Mouse (Mus musculus): ENCODE measurements around the gene Nmu. TPM values are rescaled to one million over a fixed set of nuclear protein-coding genes. Genes with fewer than 3 reads are reported as not detected.

The Nmu gene
- total and polyA plus RNA-seq, 3 experiments, result not detected

- no peak overlapping the region for H3K27ac ChIP-seq (ENCODE audit: insufficient read depth, low read depth)
- DNase-seq (ENCODE audit: extremely low read depth), result no peak
- H3K9me3 ChIP-seq (replicated peaks; ENCODE audit: low read length), result no peaks in the 10 kb centered on the region
- no peak overlapping the region for H3K9ac ChIP-seq (ENCODE audit: insufficient read depth, low read depth)
- H3K4me3 ChIP-seq (replicated peaks in 1 of 3; ENCODE audit: low read depth in 2 of 3, low read length in 2 of 3, poor library complexity in 1 of 3), result no peak overlapping the region
- in situ Hi-C loops (cut with MboI; ENCODE audit: low pct_ligation_motif_present, low pct_unique_long_range_greater_than_20kb, low sequenced_read_pairs) (no loop called here), dilution Hi-C loops (cut with MboI; ENCODE audit: extremely low pct_ligation_motif_present, extremely low pct_unique_long_range_greater_than_20kb, low sequenced_read_pairs) (no loop called here)
- H3K79me2 ChIP-seq (replicated peaks; ENCODE audit: control insufficient read depth, extremely low read depth, insufficient read depth, poor library complexity, severe bottlenecking), result 0 out of 2 replicates have a peak, but pooled peaks cover 6% of the 10 kb centered on the region
- TF ChIP-seq RCOR1 (conservative IDR thresholded peaks at IDR 0.05; ENCODE audit: low read depth, low read length) (no peak), MAX (IDR thresholded peaks at IDR 0.05; ENCODE audit: low read length) (no peak), IRF4 (IDR thresholded peaks at IDR 0.05; ENCODE audit: low read depth, low read length) (no peak), BHLHE40 (IDR thresholded peaks at IDR 0.05; ENCODE audit: low read depth, low read length) (no peak), UBTF (IDR thresholded peaks at IDR 0.05; ENCODE audit: low read depth, low read length) (no peak), CHD1 (IDR thresholded peaks at IDR 0.05; ENCODE audit: low read depth, low read length) (no peak), ETS1 (conservative IDR thresholded peaks at IDR 0.05; ENCODE audit: low read depth, low read length) (no peak), E2F4 (IDR thresholded peaks at IDR 0.05; ENCODE audit: insufficient replicate concordance, low read depth, low read length) (no peak)
- peaks cover 0 to 24% of the 10 kb centered on the region in 2 experiments for H3K36me3 ChIP-seq (replicated peaks in 1 of 2; ENCODE audit: control insufficient read depth in 1 of 2, insufficient read depth in 1 of 2, low read length in 1 of 2)
- no peak overlapping the region for H3K4me2 ChIP-seq (ENCODE audit: insufficient read depth, low read depth, poor library complexity, severe bottlenecking)
- H3K27me3 ChIP-seq (replicated peaks), result no peaks in the 10 kb centered on the region
- peaks cover 0 to 11% of the 10 kb centered on the region in 2 experiments; a peak in 2 of 4 replicates for H3K4me1 ChIP-seq (ENCODE audit: control insufficient read depth in 1 of 2, insufficient read depth in 2 of 2)
Observed at GRCm38 (mm10) chr5:76283890-76284289, 79.7 kb downstream of the Nmu start.

Other genes with a start within 250 kb of the Nmu start
- 8.6 and 10.4 TPM in 2 replicates for gene Srd5a3, start 223.5 kb downstream of the Nmu start, total RNA-seq (2012; rRNA removed)
- 15.2 and 18.8 TPM in 2 replicates for gene Srd5a3, start 223.5 kb downstream of the Nmu start, total RNA-seq (2014; rRNA removed)
- gene Srd5a3, start 223.5 kb downstream of the Nmu start, polyA plus RNA-seq (2012; ENCODE audit: insufficient read length, low read depth), result 14.7 and 19.9 TPM in 2 replicates
- 64.2 and 70.8 TPM in 2 replicates for gene Tmem165, start 179.9 kb downstream of the Nmu start, total RNA-seq (2012; rRNA removed)
- 144 and 161 TPM in 2 replicates for gene Tmem165, start 179.9 kb downstream of the Nmu start, total RNA-seq (2014; rRNA removed)
- 96.0 and 96.2 TPM in 2 replicates for gene Tmem165, start 179.9 kb downstream of the Nmu start, polyA plus RNA-seq (2012; ENCODE audit: insufficient read length, low read depth)
- 3.2 and 3.4 TPM in 2 replicates for gene Clock, start 59.0 kb downstream of the Nmu start, total RNA-seq (2012; rRNA removed)
- 4.5 and 5.6 TPM in 2 replicates for gene Clock, start 59.0 kb downstream of the Nmu start, total RNA-seq (2014; rRNA removed)
- 6.0 and 8.0 TPM in 2 replicates for gene Clock, start 59.0 kb downstream of the Nmu start, polyA plus RNA-seq (2012; ENCODE audit: insufficient read length, low read depth)
- not detected in 2 replicates for gene Pdcl2, start 32.6 kb downstream of the Nmu start, total RNA-seq (2012; rRNA removed)
- gene Pdcl2, start 32.6 kb downstream of the Nmu start, total RNA-seq (2014; rRNA removed), result not detected in 2 replicates
- gene Pdcl2, start 32.6 kb downstream of the Nmu start, polyA plus RNA-seq (2012; ENCODE audit: insufficient read length, low read depth), result not detected in 2 replicates
- not detected in 2 replicates for gene Gm7271, start 120.3 kb upstream of the Nmu start, total RNA-seq (2012; rRNA removed)
- gene Gm7271, start 120.3 kb upstream of the Nmu start, total RNA-seq (2014; rRNA removed), result not detected in 2 replicates
- not detected in 2 replicates for gene Gm7271, start 120.3 kb upstream of the Nmu start, polyA plus RNA-seq (2012; ENCODE audit: insufficient read length, low read depth)
- gene Exoc1, start 165.5 kb upstream of the Nmu start, total RNA-seq (2012; rRNA removed), result 26.6 and 32.9 TPM in 2 replicates
- gene Exoc1, start 165.5 kb upstream of the Nmu start, total RNA-seq (2014; rRNA removed), result 30.4 and 41.3 TPM in 2 replicates
- 32.6 and 36.2 TPM in 2 replicates for gene Exoc1, start 165.5 kb upstream of the Nmu start, polyA plus RNA-seq (2012; ENCODE audit: insufficient read length, low read depth)
- 8.0 and 10.3 TPM in 2 replicates for gene Cep135, start 224.9 kb upstream of the Nmu start, total RNA-seq (2012; rRNA removed)
- 11.9 and 12.1 TPM in 2 replicates for gene Cep135, start 224.9 kb upstream of the Nmu start, total RNA-seq (2014; rRNA removed)
- gene Cep135, start 224.9 kb upstream of the Nmu start, polyA plus RNA-seq (2012; ENCODE audit: insufficient read length, low read depth), result 11.7 and 12.0 TPM in 2 replicates

All from CH12.LX (cell line).